Mouse (Mus musculus) spleen, adult 2 months (tissue): ENCODE measurements around the gene Krtcap2. TPM values are rescaled to one million over a fixed set of nuclear protein-coding genes. Genes with fewer than 3 reads are reported as not detected.

ENCODE experiments used
- DNase-seq, 2 experiments: peaks; one replicate each; pipeline versions ENCODE4 v3.0.0 to v3.0.0-alpha.2; 2012 to 2021; ENCODE audit warnings: low spot score in 2 of 2, low read depth in 1 of 2
- H3K27ac ChIP-seq: fragments of 200-500 bp; 2 replicates; pipeline ENCODE4 v1.5.1; 2012; ENCODE audit warnings: low read length, inconsistent platforms; ENCODE audit not compliant: insufficient read depth
- H3K27me3 ChIP-seq: fragments of 200-500 bp; 2 replicates; pipeline ENCODE4 v1.6.1; 2012; ENCODE audit warnings: mild to moderate bottlenecking, moderate library complexity, low read length, inconsistent platforms; ENCODE audit not compliant: control insufficient read depth, insufficient read depth
- H3K36me3 ChIP-seq: fragments of 200-500 bp; 2 replicates; pipeline ENCODE4 v1.6.1; 2012; ENCODE audit warnings: mild to moderate bottlenecking, low read length, inconsistent platforms; ENCODE audit not compliant: control insufficient read depth, insufficient read depth
- H3K4me1 ChIP-seq: fragments of 200-500 bp; 2 replicates; pipeline ENCODE4 v1.6.1; 2011; ENCODE audit warnings: inconsistent platforms; ENCODE audit not compliant: control insufficient read depth, insufficient read depth, insufficient read length
- H3K4me3 ChIP-seq: fragments of 200-500 bp; 2 replicates; pipeline ENCODE4 v1.5.1; 2011; ENCODE audit warnings: mild to moderate bottlenecking, inconsistent platforms; ENCODE audit not compliant: insufficient read depth, insufficient read length; ENCODE audit errors: extremely low read depth
- CTCF ChIP-seq: fragments of 200-500 bp; IDR thresholded peaks from 2 replicates; pipeline ENCODE4 v1.5.1; 2011; ENCODE audit warnings: mild to moderate bottlenecking, inconsistent platforms; ENCODE audit not compliant: insufficient read depth, insufficient read length, insufficient replicate concordance; ENCODE audit errors: extremely low read depth
- POLR2A ChIP-seq: fragments of 200-500 bp; IDR thresholded peaks from 2 replicates; pipeline ENCODE4 v1.6.1; 2011; ENCODE audit warnings: low read depth, low read length, inconsistent platforms
- WGBS: fragments of 180-500 bp; shearing (Covaris S2); methylation state at CpG from one replicate; pipeline ENCODE4 v1.1.7; 2018; 5-methylcytosine and 5-hydroxymethylcytosine counted together
- polyA plus RNA-seq: library from polyadenylated mRNA; depleted of rRNA; stranded (reverse); fragments of >200 nt; gene quantifications from 2 replicates; pipeline ENCODE4 v1.2.3, GENCODE M21; 2012; rRNA removed

Krtcap2 gene
- polyA plus RNA-seq, 1 experiment: 93.5 TPM

- TF ChIP-seq CTCF (no peak), POLR2A (no peak)
- WGBS: 52% methylated on average over 8 of the region's 8 CpGs
- H3K27me3 ChIP-seq: no peaks in the 10 kb centered on the region
- no peaks in the 10 kb centered on the region for H3K36me3 ChIP-seq
- no peak overlapping the region for H3K4me3 ChIP-seq
- H3K4me1 ChIP-seq: peaks cover 22% of the 10 kb centered on the region
- no peak for DNase-seq
- H3K27ac ChIP-seq: no peak overlapping the region
Observed at GRCm38 (mm10) chr3:89295685-89296230, 50.0 kb downstream of the Krtcap2 start.

GRCm38 (mm10) chr3:89296761-89297396 is 51.1 kb downstream of the Krtcap2 start:
- no peak for DNase-seq
- H3K27ac ChIP-seq: no peak overlapping the region
- peaks cover 22% of the 10 kb centered on the region for H3K4me1 ChIP-seq
- no peaks in the 10 kb centered on the region for H3K36me3 ChIP-seq
- no peak overlapping the region for H3K4me3 ChIP-seq
- 72% methylated on average over 11 of the region's 11 CpGs for WGBS
- no peak for TF ChIP-seq CTCF
- no peaks in the 10 kb centered on the region for H3K27me3 ChIP-seq

- DNase-seq: no peak
- 98% methylated on average over 6 of the region's 6 CpGs for WGBS
- H3K27ac ChIP-seq: no peak overlapping the region
Observed at GRCm38 (mm10) chr3:89298908-89299307, 53.1 kb downstream of the Krtcap2 start.

GRCm38 (mm10) chr3:89299499-89299898 is 53.7 kb downstream of the Krtcap2 start:
- peak overlapping the region; percentile 22; the same call in 1 of the 2 replicates for H3K4me3 ChIP-seq
- H3K36me3 ChIP-seq: no peaks in the 10 kb centered on the region
- H3K4me1 ChIP-seq: peaks cover 22% of the 10 kb centered on the region
- 5% methylated on average over 14 of the region's 14 CpGs for WGBS
- H3K27ac ChIP-seq: no peak overlapping the region
- DNase-seq: no peak
- TF ChIP-seq CTCF: no peak
- TF ChIP-seq POLR2A: no peak
- no peaks in the 10 kb centered on the region for H3K27me3 ChIP-seq

More at GRCm38 (mm10) chr3:89298908-89299307, 53.1 kb downstream of the Krtcap2 start:
- TF ChIP-seq POLR2A (no peak), CTCF (no peak)
- Histone ChIP-seq H3K36me3 (no peaks in the 10 kb centered on the region), H3K27me3 (no peaks in the 10 kb centered on the region), H3K4me3 (no peak overlapping the region), H3K4me1 (peaks cover 22% of the 10 kb centered on the region)

Other genes starting within 250 kb of the Krtcap2 start
- 42.5 and 54.1 TPM in 2 replicates for gene Rusc1, start 152.7 kb upstream of the Krtcap2 start, polyA plus RNA-seq
- gene Gm43738, start 144.9 kb upstream of the Krtcap2 start, polyA plus RNA-seq: not detected in 2 replicates
- gene Fdps, start 144.0 kb upstream of the Krtcap2 start, polyA plus RNA-seq: 25.6 and 30.6 TPM in 2 replicates
- 10.0 and 10.2 TPM in 2 replicates for gene Pklr, start 109.8 kb upstream of the Krtcap2 start, polyA plus RNA-seq
- gene Hcn3, start 85.8 kb upstream of the Krtcap2 start, polyA plus RNA-seq: 2.7 and 3.3 TPM in 2 replicates
- 66.6 and 72.2 TPM in 2 replicates for gene Clk2, start 81.2 kb upstream of the Krtcap2 start, polyA plus RNA-seq
- 120 and 134 TPM in 2 replicates for gene Scamp3, start 68.5 kb upstream of the Krtcap2 start, polyA plus RNA-seq
- 104 and 115 TPM in 2 replicates for gene Fam189b, start 62.8 kb upstream of the Krtcap2 start, polyA plus RNA-seq
- 59.6 and 66.6 TPM in 2 replicates for gene Gba, start 43.0 kb upstream of the Krtcap2 start, polyA plus RNA-seq
- gene Thbs3, start 30.8 kb upstream of the Krtcap2 start, polyA plus RNA-seq: 2.9 and 3.4 TPM in 2 replicates
- 99.4 and 124 TPM in 2 replicates for gene Mtx1, start 18.9 kb upstream of the Krtcap2 start, polyA plus RNA-seq
- 17.4 and 26.1 TPM in 2 replicates for gene Muc1, start 16.9 kb upstream of the Krtcap2 start, polyA plus RNA-seq
- gene Trim46, start 343 bp downstream of the Krtcap2 start, polyA plus RNA-seq: 3.6 and 5.4 TPM in 2 replicates
- gene Dpm3, start 13.4 kb downstream of the Krtcap2 start, polyA plus RNA-seq: 231 and 419 TPM in 2 replicates
- 207 and 266 TPM in 2 replicates for gene Slc50a1, start 24.6 kb downstream of the Krtcap2 start, polyA plus RNA-seq
- 5.3 and 5.9 TPM in 2 replicates for gene Efna1, start 35.2 kb downstream of the Krtcap2 start, polyA plus RNA-seq
- gene Efna3, start 77.0 kb downstream of the Krtcap2 start, polyA plus RNA-seq: not detected in 2 replicates
- 0.62 and 1.5 TPM in 2 replicates for gene Efna4, start 92.1 kb downstream of the Krtcap2 start, polyA plus RNA-seq
- 49.6 and 62.0 TPM in 2 replicates for gene Adam15, start 104.0 kb downstream of the Krtcap2 start, polyA plus RNA-seq
- 0.15 and 0.43 TPM in 2 replicates for gene Dcst2, start 116.0 kb downstream of the Krtcap2 start, polyA plus RNA-seq
- 0.29 and 0.42 TPM in 2 replicates for gene Dcst1, start 119.3 kb downstream of the Krtcap2 start, polyA plus RNA-seq
- gene Zbtb7b, start 148.8 kb downstream of the Krtcap2 start, polyA plus RNA-seq: 54.5 and 58.4 TPM in 2 replicates
- gene Lenep, start 156.8 kb downstream of the Krtcap2 start, polyA plus RNA-seq: 1.5 and 1.9 TPM in 2 replicates
- gene Flad1, start 165.9 kb downstream of the Krtcap2 start, polyA plus RNA-seq: 39.1 and 43.9 TPM in 2 replicates
- 20.6 and 21.3 TPM in 2 replicates for gene Cks1b, start 172.4 kb downstream of the Krtcap2 start, polyA plus RNA-seq
- 49.0 and 54.8 TPM in 2 replicates for gene Shc1, start 172.5 kb downstream of the Krtcap2 start, polyA plus RNA-seq
- gene Pygo2, start 184.2 kb downstream of the Krtcap2 start, polyA plus RNA-seq: 58.2 and 111 TPM in 2 replicates
- 47.0 and 54.2 TPM in 2 replicates for gene Pbxip1, start 190.7 kb downstream of the Krtcap2 start, polyA plus RNA-seq
- 12.2 and 15.1 TPM in 2 replicates for gene Pmvk, start 208.6 kb downstream of the Krtcap2 start, polyA plus RNA-seq